Mouse (Mus musculus) cortical plate, adult 2 months (tissue): ENCODE measurements at regions not wholly inside any gene's neighbourhood (a gene's known extent, or its start where the extent isn't known, plus 50 kb on each side); places are given as distances from the start of the nearest gene placed in this dataset.

Experiments used
- CTCF ChIP-seq: fragments of 200-500 bp; IDR thresholded peaks from 2 replicates; pipeline ENCODE4 v1.5.1; 2011; ENCODE audit warnings: mild to moderate bottlenecking, control low read depth, low read length; ENCODE audit not compliant: insufficient read depth; ENCODE audit errors: extremely low read depth
- POLR2A ChIP-seq: fragments of 200-500 bp; IDR thresholded peaks from 2 replicates; pipeline ENCODE4 v1.6.1; 2011; ENCODE audit warnings: mild to moderate bottlenecking, low read length, control low read depth; ENCODE audit not compliant: insufficient read depth; ENCODE audit errors: extremely low read depth

GRCm38 (mm10) chr9:32834751-32835625, 199.0 kb downstream of the Ets1 start:
- no peak for TF ChIP-seq CTCF
- TF ChIP-seq POLR2A = no peak
